Mouse (Mus musculus): ENCODE data around the gene Cela3a.

DNA sequence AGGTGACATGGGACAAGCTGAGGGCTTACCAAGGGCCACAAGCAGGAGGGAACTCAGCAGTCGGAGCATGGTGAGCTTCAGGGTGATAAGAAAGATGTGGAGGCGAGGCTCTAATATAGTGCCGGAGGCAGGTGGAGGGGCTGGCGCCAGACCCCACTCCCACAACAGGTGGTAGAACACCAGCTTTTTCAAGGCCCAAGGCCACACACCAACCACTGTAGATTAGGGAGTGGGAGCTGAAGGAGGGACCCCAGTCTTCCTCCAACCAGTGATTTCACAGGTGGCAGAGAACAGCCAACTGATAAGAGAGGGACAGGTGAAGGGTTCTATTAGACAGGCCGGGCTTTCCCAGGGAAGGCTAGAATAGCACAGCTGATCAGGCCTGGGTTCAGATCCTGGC is at the start of gene Cela3a:
- TF ChIP-seq KAT2A (conservative IDR thresholded peaks at IDR 0.05; ENCODE audit: low read depth, low read length) (no peak), UBTF (IDR thresholded peaks at IDR 0.05; ENCODE audit: borderline replicate concordance, insufficient read depth, low read depth, low read length) (no peak), CTCF (IDR thresholded peaks at IDR 0.05 in 2 of 3, conservative IDR thresholded peaks at IDR 0.05 in 1 of 3; ENCODE audit: control insufficient read depth in 1 of 3, insufficient read depth in 1 of 3, low read depth in 2 of 3, low read length in 3 of 3, poor library complexity in 1 of 3, severe bottlenecking in 1 of 3) (no peak), GATA1 (IDR thresholded peaks at IDR 0.05; ENCODE audit: low read depth, low read length) (no peak), POLR2AphosphoS2 (IDR thresholded peaks at IDR 0.05; ENCODE audit: low read length) (no peak), TAL1 (IDR thresholded peaks at IDR 0.05; ENCODE audit: low read length) (no peak), MAX (IDR thresholded peaks at IDR 0.05; ENCODE audit: low read length) (no peak)

Measured in MEL (cell line).